Mouse (Mus musculus) CH12.LX (cell line): Measurements from ENCODE around the gene Rap1b. TPM values are rescaled to one million over a fixed set of nuclear protein-coding genes. Genes with fewer than 3 reads are reported as not detected.

Experiments used
- DNase-seq: peaks from one replicate; pipeline ENCODE4 v3.0.0-alpha.2; 2013; ENCODE audit errors: extremely low read depth
- H3K27ac ChIP-seq: 2 replicates; pipeline ENCODE4 v1.5.1; 2012; ENCODE audit warnings: low read depth, mild to moderate bottlenecking, control low read depth, moderate library complexity; ENCODE audit not compliant: insufficient read depth
- H3K27me3 ChIP-seq: replicated peaks from 2 replicates; pipeline ENCODE3; 2012; ENCODE audit warnings: inconsistent platforms
- H3K36me3 ChIP-seq, 2 experiments: replicated peaks in 1 of 2; 2 replicates each; pipeline versions ENCODE3 to v1.6.1; 2012; ENCODE audit warnings: inconsistent platforms in 1 of 2, low read length in 1 of 2, mild to moderate bottlenecking in 1 of 2, mixed read lengths in 1 of 2, moderate library complexity in 1 of 2; ENCODE audit not compliant: control insufficient read depth in 1 of 2, insufficient read depth in 1 of 2
- H3K4me1 ChIP-seq, 2 experiments: 2 replicates each; pipeline ENCODE4 v1.6.1; 2012; ENCODE audit warnings: inconsistent platforms in 1 of 2, moderate library complexity in 1 of 2; ENCODE audit not compliant: insufficient read depth in 2 of 2, control insufficient read depth in 1 of 2
- H3K4me2 ChIP-seq: 2 replicates; pipeline ENCODE4 v1.6.1; 2012; ENCODE audit warnings: low read depth, mild to moderate bottlenecking, control low read depth; ENCODE audit not compliant: poor library complexity, insufficient read depth, severe bottlenecking
- H3K4me3 ChIP-seq, 3 experiments: fragments of 150-350 bp in 1 of 3; sonication (generic) in 1 of 3; replicated peaks in 1 of 3; 2 replicates each; pipeline versions ENCODE3 to v1.5.1; 2011 to 2012; ENCODE audit warnings: low read depth in 2 of 3, low read length in 2 of 3, mild to moderate bottlenecking in 2 of 3, moderate library complexity in 2 of 3, control low read depth in 1 of 3, improper control_type of control experiment in 1 of 3, inconsistent platforms in 1 of 3, mixed read lengths in 1 of 3; ENCODE audit not compliant: poor library complexity in 1 of 3
- H3K79me2 ChIP-seq: replicated peaks from 2 replicates; pipeline ENCODE4 v1.6.1; 2012; ENCODE audit warnings: mild to moderate bottlenecking, moderate library complexity; ENCODE audit not compliant: control insufficient read depth, poor library complexity, insufficient read depth, severe bottlenecking; ENCODE audit errors: extremely low read depth
- H3K9ac ChIP-seq: 2 replicates; pipeline ENCODE4 v1.6.1; 2012; ENCODE audit warnings: low read depth, mild to moderate bottlenecking, control low read depth, moderate library complexity; ENCODE audit not compliant: insufficient read depth
- H3K9me3 ChIP-seq: replicated peaks from 2 replicates; pipeline ENCODE3; 2012; ENCODE audit warnings: low read length, inconsistent platforms, mixed read lengths
- BHLHE40 ChIP-seq: IDR thresholded peaks from 2 replicates; pipeline ENCODE4 v1.6.1; 2011; ENCODE audit warnings: mild to moderate bottlenecking, low read depth, low read length, improper control_type of control experiment
- CTCF ChIP-seq, 2 experiments: IDR thresholded peaks in 1 of 2; conservative IDR thresholded peaks in 1 of 2; 2 replicates each; pipeline ENCODE4 v1.5.1; 2011 to 2012; ENCODE audit warnings: low read depth in 2 of 2, low read length in 2 of 2, improper control_type of control experiment in 1 of 2, inconsistent platforms in 1 of 2, mild to moderate bottlenecking in 1 of 2, moderate library complexity in 1 of 2
- EP300 ChIP-seq: IDR thresholded peaks from 2 replicates; pipeline ENCODE4 v1.6.1; 2011; ENCODE audit warnings: low read length, improper control_type of control experiment
- ETS1 ChIP-seq: conservative IDR thresholded peaks from 2 replicates; pipeline ENCODE4 v1.6.1; 2012; ENCODE audit warnings: low read depth, mild to moderate bottlenecking, inconsistent platforms, low read length, improper control_type of control experiment, moderate library complexity
- HCFC1 ChIP-seq: IDR thresholded peaks from 2 replicates; pipeline ENCODE4 v1.6.1; 2012; ENCODE audit warnings: low read depth, mild to moderate bottlenecking, inconsistent platforms, low read length, improper control_type of control experiment
- KAT2A ChIP-seq: IDR thresholded peaks from 2 replicates; pipeline ENCODE4 v1.6.1; 2012; ENCODE audit warnings: low read length, improper control_type of control experiment, inconsistent platforms; ENCODE audit not compliant: insufficient replicate concordance
- MAFK ChIP-seq: IDR thresholded peaks from 2 replicates; pipeline ENCODE4 v1.6.1; 2011; ENCODE audit warnings: low read length, improper control_type of control experiment; ENCODE audit not compliant: insufficient replicate concordance
- MAX ChIP-seq: IDR thresholded peaks from 2 replicates; pipeline ENCODE4 v1.6.1; 2011; ENCODE audit warnings: low read length, improper control_type of control experiment
- MAZ ChIP-seq: IDR thresholded peaks from 2 replicates; pipeline ENCODE4 v1.6.1; 2012; ENCODE audit warnings: low read depth, mild to moderate bottlenecking, inconsistent platforms, low read length, improper control_type of control experiment, moderate library complexity
- MEF2A ChIP-seq: IDR thresholded peaks from 2 replicates; pipeline ENCODE4 v1.6.1; 2014; ENCODE audit warnings: low read depth, mild to moderate bottlenecking, inconsistent platforms, low read length, improper control_type of control experiment, borderline replicate concordance
- MXI1 ChIP-seq: IDR thresholded peaks from 2 replicates; pipeline ENCODE4 v1.6.1; 2011; ENCODE audit warnings: mild to moderate bottlenecking, low read depth, low read length, improper control_type of control experiment
- NELFE ChIP-seq: IDR thresholded peaks from 2 replicates; pipeline ENCODE4 v1.6.1; 2011; ENCODE audit warnings: low read depth, low read length, improper control_type of control experiment
- NRF1 ChIP-seq: IDR thresholded peaks from 2 replicates; pipeline ENCODE4 v1.6.1; 2014; ENCODE audit warnings: low read depth, mild to moderate bottlenecking, inconsistent platforms, low read length, improper control_type of control experiment, moderate library complexity
- PAX5 ChIP-seq: IDR thresholded peaks from 2 replicates; pipeline ENCODE4 v1.6.1; 2012; ENCODE audit warnings: low read length, inconsistent platforms, mixed read lengths
- POLR2A ChIP-seq: IDR thresholded peaks from 2 replicates; pipeline ENCODE4 v1.6.1; 2011; ENCODE audit warnings: low read depth, mild to moderate bottlenecking, improper control_type of control experiment, low read length
- POLR2AphosphoS2 ChIP-seq: IDR thresholded peaks from 2 replicates; pipeline ENCODE4 v1.6.1; 2011; ENCODE audit warnings: low read depth, low read length, improper control_type of control experiment
- RAD21 ChIP-seq: IDR thresholded peaks from 2 replicates; pipeline ENCODE4 v1.6.1; 2011; ENCODE audit warnings: low read depth, mild to moderate bottlenecking, low read length, improper control_type of control experiment, moderate library complexity
- SIN3A ChIP-seq: IDR thresholded peaks from 2 replicates; pipeline ENCODE4 v1.6.1; 2012; ENCODE audit warnings: low read length, improper control_type of control experiment, inconsistent platforms
- TBP ChIP-seq: conservative IDR thresholded peaks from 2 replicates; pipeline ENCODE4 v1.6.1; 2011; ENCODE audit warnings: low read depth, low read length, improper control_type of control experiment
- TCF12 ChIP-seq: IDR thresholded peaks from 2 replicates; pipeline ENCODE4 v1.6.1; 2014; ENCODE audit warnings: low read depth, mild to moderate bottlenecking, inconsistent platforms, low read length, improper control_type of control experiment
- UBTF ChIP-seq: IDR thresholded peaks from 2 replicates; pipeline ENCODE4 v1.6.1; 2012; ENCODE audit warnings: low read depth, mild to moderate bottlenecking, inconsistent platforms, low read length, improper control_type of control experiment, moderate library complexity
- USF1 ChIP-seq: IDR thresholded peaks from 2 replicates; pipeline ENCODE4 v1.6.1; 2014; ENCODE audit warnings: low read depth, mild to moderate bottlenecking, inconsistent platforms, low read length, improper control_type of control experiment
- USF2 ChIP-seq: conservative IDR thresholded peaks from 2 replicates; pipeline ENCODE4 v1.6.1; 2011; ENCODE audit warnings: low read depth, low read length, improper control_type of control experiment
- ZC3H11A ChIP-seq: IDR thresholded peaks from 2 replicates; pipeline ENCODE4 v1.6.1; 2012; ENCODE audit warnings: low read depth, mild to moderate bottlenecking, inconsistent platforms, low read length, improper control_type of control experiment
- ZMIZ1 ChIP-seq: IDR thresholded peaks from 2 replicates; pipeline ENCODE4 v1.6.1; 2012; ENCODE audit warnings: low read depth, mild to moderate bottlenecking, inconsistent platforms, low read length, improper control_type of control experiment
- ZNF384 ChIP-seq: IDR thresholded peaks from 2 replicates; pipeline ENCODE4 v1.6.1; 2012; ENCODE audit warnings: low read depth, low read length, improper control_type of control experiment, inconsistent platforms
- dilution Hi-C: fragments of 300-500 bp; cut with MboI; formaldehyde crosslinking; loops from 2 replicates; pipeline ENCODE4 v1.14.3; 2020; ENCODE audit warnings: low sequenced_read_pairs; ENCODE audit not compliant: extremely low pct_unique_long_range_greater_than_20kb, extremely low pct_ligation_motif_present
- in situ Hi-C: fragments of 300-500 bp; cut with MboI; formaldehyde crosslinking; loops from 3 replicates; pipeline ENCODE4 v1.14.3; 2019; ENCODE audit warnings: low sequenced_read_pairs, low pct_ligation_motif_present, low pct_unique_long_range_greater_than_20kb, mixed read lengths
- polyA plus RNA-seq: library from polyadenylated mRNA; unstranded; fragments of >175 nt; gene quantifications from 2 replicates; pipeline ENCODE4 v1.2.1, GENCODE M21; 2012; ENCODE audit warnings: low read depth; ENCODE audit not compliant: insufficient read length
- total RNA-seq, 2 experiments: library from RNA; depleted of rRNA; stranded (reverse); fragments of 300-350 nt in 1 of 2; fragments of >200 nt in 1 of 2; gene quantifications; 2 replicates each; pipeline ENCODE4 v1.2.3; 2012 to 2014

The Rap1b gene
- total and polyA plus RNA-seq, 3 experiments, result 37.0 to 214 (median 205) TPM

- DNase-seq, result no peak
- H3K4me1 ChIP-seq, result peaks cover 7 to 45% of the 10 kb centered on the region in 2 experiments; a peak in 3 of 4 replicates
- H3K4me3 ChIP-seq, result peak overlapping the region; percentile 32 to 81 (median 74)
- dilution Hi-C loops (no loop called here), in situ Hi-C loops (loop anchor here (25.0 kb wide), 1 partner anchor 268 kb away; no protein-coding TSS in a partner anchor)
- H3K9ac ChIP-seq, result peak overlapping the region; percentile 94
- H3K4me2 ChIP-seq, result peak overlapping the region; percentile 91; the same call in 1 of the 2 replicates
- no peak overlapping the region for H3K27ac ChIP-seq
- peaks cover 0 to 6% of the 10 kb centered on the region in 2 experiments for H3K36me3 ChIP-seq
- no peaks in the 10 kb centered on the region for H3K9me3 ChIP-seq
- H3K27me3 ChIP-seq, result peaks cover 3% of the 10 kb centered on the region
- peak; percentile 57; the same call in 1 of the 2 replicates for TF ChIP-seq MEF2A
- no peak for TF ChIP-seq ZMIZ1
- peak; percentile 62; the same call in 1 of the 2 replicates for TF ChIP-seq ETS1
- TF ChIP-seq EP300, result peak; percentile 33; the same call in 1 of the 2 replicates
- TF ChIP-seq HCFC1, result no peak
- TF ChIP-seq MAX, result no peak
- peaks cover 54% of the 10 kb centered on the region for H3K79me2 ChIP-seq
Observed at GRCm38 (mm10) chr10:117844279-117844678, 1.6 kb downstream of the Rap1b start.

GRCm38 (mm10) chr10:117843690-117844089, 2.1 kb downstream of the Rap1b start:
- Histone ChIP-seq H3K9ac (peak overlapping the region; percentile 94; the same call in 1 of the 2 replicates), H3K4me2 (peak overlapping the region; percentile 93), H3K36me3 (peaks cover 0 to 12% of the 10 kb centered on the region in 2 experiments), H3K9me3 (no peaks in the 10 kb centered on the region), H3K4me1 (peaks cover 7 to 50% of the 10 kb centered on the region in 2 experiments; a peak in 3 of 4 replicates), H3K4me3 (peak overlapping the region; percentile 13 to 81 (median 74)), H3K27ac (no peak overlapping the region), H3K27me3 (peaks cover 3% of the 10 kb centered on the region), H3K79me2 (peaks cover 60% of the 10 kb centered on the region)
- DNase-seq, result peak; percentile 52
- 0 out of 2 replicates have a peak, but pooled peaks have one; percentile 10 for TF ChIP-seq TBP
- no peak for TF ChIP-seq TCF12
- 0 out of 2 replicates have a peak, but pooled peaks have one; percentile 25 for TF ChIP-seq EP300
- TF ChIP-seq MAZ, result no peak
- TF ChIP-seq ZC3H11A, result no peak
- TF ChIP-seq POLR2A, result no peak
- no peak for TF ChIP-seq RAD21
- dilution Hi-C loops, result no loop called here
- in situ Hi-C loops, result loop anchor here (25.0 kb wide), 1 partner anchor 269 kb away; no protein-coding TSS in a partner anchor

DNA sequence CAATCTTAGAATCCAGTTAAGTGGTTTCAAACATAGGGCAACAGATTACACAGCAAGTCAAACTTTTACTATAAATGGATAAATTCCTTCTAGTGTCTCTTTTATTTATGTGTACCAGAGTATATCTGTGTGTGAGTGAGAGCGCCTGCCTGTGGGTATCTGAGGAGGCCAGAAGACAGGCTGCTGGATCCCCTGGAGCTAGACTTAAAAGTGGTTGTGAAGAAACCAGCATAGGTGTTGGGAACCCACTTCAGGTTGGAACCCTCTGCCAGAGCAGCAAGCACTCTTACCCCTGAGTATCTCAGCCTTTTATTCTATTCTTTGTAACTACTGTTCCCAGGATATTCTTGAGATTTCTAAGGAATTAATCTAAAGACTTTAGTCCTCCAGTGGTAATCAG, 4.1 kb downstream of the Rap1b start:
- H3K9ac ChIP-seq, result no peak overlapping the region
- in situ Hi-C loops, result loop anchor here (25.0 kb wide), 1 partner anchor 271 kb away; no protein-coding TSS in a partner anchor

More for the DNA sequence above, 4.1 kb downstream of the Rap1b start:
- Histone ChIP-seq H3K27ac (no peak overlapping the region), H3K4me1 (peaks cover 8 to 61% of the 10 kb centered on the region in 2 experiments), H3K36me3 (peaks cover 0 to 18% of the 10 kb centered on the region in 2 experiments), H3K4me2 (no peak overlapping the region), H3K9me3 (no peaks in the 10 kb centered on the region), H3K4me3 (no peak overlapping the region), H3K27me3 (no peaks in the 10 kb centered on the region), H3K79me2 (peaks cover 78% of the 10 kb centered on the region)
- dilution Hi-C loops, result no loop called here
- TF ChIP-seq BHLHE40, result no peak
- TF ChIP-seq PAX5, result no peak
- TF ChIP-seq CTCF (conservative IDR thresholded peaks at IDR 0.05 in 1 of 2, IDR thresholded peaks at IDR 0.05 in 1 of 2; ENCODE audit: low read depth in 2 of 2, low read length in 2 of 2), result no peak
- TF ChIP-seq USF2, result no peak
- no peak for TF ChIP-seq POLR2AphosphoS2
- TF ChIP-seq MXI1, result no peak
- TF ChIP-seq UBTF, result no peak
- TF ChIP-seq MAFK, result no peak
- TF ChIP-seq NELFE, result no peak
- no peak for TF ChIP-seq TBP
- no peak for TF ChIP-seq KAT2A
- no peak for TF ChIP-seq USF1
- TF ChIP-seq ZNF384, result no peak
- no peak for TF ChIP-seq NRF1
- no peak for TF ChIP-seq ETS1
- TF ChIP-seq SIN3A, result no peak
- no peak for DNase-seq
